Mouse (Mus musculus) CH12.LX (cell line): ENCODE results near the gene Creb3l2. TPM values are rescaled to one million over a fixed set of nuclear protein-coding genes. Genes with fewer than 3 reads are reported as not detected.

Experiments used
- DNase-seq: peaks from one replicate; pipeline ENCODE4 v3.0.0-alpha.2; 2013; ENCODE audit errors: extremely low read depth
- H3K27ac ChIP-seq: 2 replicates; pipeline ENCODE4 v1.5.1; 2012; ENCODE audit warnings: low read depth, mild to moderate bottlenecking, control low read depth, moderate library complexity; ENCODE audit not compliant: insufficient read depth
- H3K27me3 ChIP-seq: replicated peaks from 2 replicates; pipeline ENCODE3; 2012; ENCODE audit warnings: inconsistent platforms
- H3K36me3 ChIP-seq, 2 experiments: replicated peaks in 1 of 2; 2 replicates each; pipeline versions ENCODE3 to v1.6.1; 2012; ENCODE audit warnings: inconsistent platforms in 1 of 2, low read length in 1 of 2, mild to moderate bottlenecking in 1 of 2, mixed read lengths in 1 of 2, moderate library complexity in 1 of 2; ENCODE audit not compliant: control insufficient read depth in 1 of 2, insufficient read depth in 1 of 2
- H3K4me1 ChIP-seq, 2 experiments: 2 replicates each; pipeline ENCODE4 v1.6.1; 2012; ENCODE audit warnings: inconsistent platforms in 1 of 2, moderate library complexity in 1 of 2; ENCODE audit not compliant: insufficient read depth in 2 of 2, control insufficient read depth in 1 of 2
- H3K4me2 ChIP-seq: 2 replicates; pipeline ENCODE4 v1.6.1; 2012; ENCODE audit warnings: low read depth, mild to moderate bottlenecking, control low read depth; ENCODE audit not compliant: poor library complexity, insufficient read depth, severe bottlenecking
- H3K4me3 ChIP-seq, 3 experiments: fragments of 150-350 bp in 1 of 3; sonication (generic) in 1 of 3; replicated peaks in 1 of 3; 2 replicates each; pipeline versions ENCODE3 to v1.5.1; 2011 to 2012; ENCODE audit warnings: low read depth in 2 of 3, low read length in 2 of 3, mild to moderate bottlenecking in 2 of 3, moderate library complexity in 2 of 3, control low read depth in 1 of 3, improper control_type of control experiment in 1 of 3, inconsistent platforms in 1 of 3, mixed read lengths in 1 of 3; ENCODE audit not compliant: poor library complexity in 1 of 3
- H3K79me2 ChIP-seq: replicated peaks from 2 replicates; pipeline ENCODE4 v1.6.1; 2012; ENCODE audit warnings: mild to moderate bottlenecking, moderate library complexity; ENCODE audit not compliant: control insufficient read depth, poor library complexity, insufficient read depth, severe bottlenecking; ENCODE audit errors: extremely low read depth
- H3K9ac ChIP-seq: 2 replicates; pipeline ENCODE4 v1.6.1; 2012; ENCODE audit warnings: low read depth, mild to moderate bottlenecking, control low read depth, moderate library complexity; ENCODE audit not compliant: insufficient read depth
- H3K9me3 ChIP-seq: replicated peaks from 2 replicates; pipeline ENCODE3; 2012; ENCODE audit warnings: low read length, inconsistent platforms, mixed read lengths
- CHD2 ChIP-seq: IDR thresholded peaks from 2 replicates; pipeline ENCODE4 v1.6.1; 2011; ENCODE audit warnings: low read length, improper control_type of control experiment
- ELF1 ChIP-seq: IDR thresholded peaks from 2 replicates; pipeline ENCODE4 v1.6.1; 2014; ENCODE audit warnings: low read depth, mild to moderate bottlenecking, inconsistent platforms, low read length, improper control_type of control experiment
- GABPA ChIP-seq: IDR thresholded peaks from 2 replicates; pipeline ENCODE4 v1.6.1; 2012; ENCODE audit warnings: low read depth, low read length, improper control_type of control experiment, inconsistent platforms; ENCODE audit not compliant: insufficient replicate concordance
- HCFC1 ChIP-seq: IDR thresholded peaks from 2 replicates; pipeline ENCODE4 v1.6.1; 2012; ENCODE audit warnings: low read depth, mild to moderate bottlenecking, inconsistent platforms, low read length, improper control_type of control experiment
- IRF4 ChIP-seq: IDR thresholded peaks from 2 replicates; pipeline ENCODE4 v1.6.1; 2014; ENCODE audit warnings: low read depth, mild to moderate bottlenecking, inconsistent platforms, low read length, improper control_type of control experiment
- JUN ChIP-seq: IDR thresholded peaks from 2 replicates; pipeline ENCODE4 v1.6.1; 2011; ENCODE audit warnings: low read depth, mild to moderate bottlenecking, low read length, improper control_type of control experiment, moderate library complexity; ENCODE audit not compliant: insufficient read depth
- MAFK ChIP-seq: IDR thresholded peaks from 2 replicates; pipeline ENCODE4 v1.6.1; 2011; ENCODE audit warnings: low read length, improper control_type of control experiment; ENCODE audit not compliant: insufficient replicate concordance
- RAD21 ChIP-seq: IDR thresholded peaks from 2 replicates; pipeline ENCODE4 v1.6.1; 2011; ENCODE audit warnings: low read depth, mild to moderate bottlenecking, low read length, improper control_type of control experiment, moderate library complexity
- SMC3 ChIP-seq: IDR thresholded peaks from 2 replicates; pipeline ENCODE4 v1.6.1; 2011; ENCODE audit warnings: low read depth, low read length, improper control_type of control experiment
- USF1 ChIP-seq: IDR thresholded peaks from 2 replicates; pipeline ENCODE4 v1.6.1; 2014; ENCODE audit warnings: low read depth, mild to moderate bottlenecking, inconsistent platforms, low read length, improper control_type of control experiment
- ZNF384 ChIP-seq: IDR thresholded peaks from 2 replicates; pipeline ENCODE4 v1.6.1; 2012; ENCODE audit warnings: low read depth, low read length, improper control_type of control experiment, inconsistent platforms
- dilution Hi-C: fragments of 300-500 bp; cut with MboI; formaldehyde crosslinking; loops from 2 replicates; pipeline ENCODE4 v1.14.3; 2020; ENCODE audit warnings: low sequenced_read_pairs; ENCODE audit not compliant: extremely low pct_unique_long_range_greater_than_20kb, extremely low pct_ligation_motif_present
- in situ Hi-C: fragments of 300-500 bp; cut with MboI; formaldehyde crosslinking; loops from 3 replicates; pipeline ENCODE4 v1.14.3; 2019; ENCODE audit warnings: low sequenced_read_pairs, low pct_ligation_motif_present, low pct_unique_long_range_greater_than_20kb, mixed read lengths
- polyA plus RNA-seq: library from polyadenylated mRNA; unstranded; fragments of >175 nt; gene quantifications from 2 replicates; pipeline ENCODE4 v1.2.1, GENCODE M21; 2012; ENCODE audit warnings: low read depth; ENCODE audit not compliant: insufficient read length
- total RNA-seq, 2 experiments: library from RNA; depleted of rRNA; stranded (reverse); fragments of 300-350 nt in 1 of 2; fragments of >200 nt in 1 of 2; gene quantifications; 2 replicates each; pipeline ENCODE4 v1.2.3; 2012 to 2014

Creb3l2 gene
- total and polyA plus RNA-seq, 3 experiments: 1.5 to 8.5 (median 7.0) TPM

DNA sequence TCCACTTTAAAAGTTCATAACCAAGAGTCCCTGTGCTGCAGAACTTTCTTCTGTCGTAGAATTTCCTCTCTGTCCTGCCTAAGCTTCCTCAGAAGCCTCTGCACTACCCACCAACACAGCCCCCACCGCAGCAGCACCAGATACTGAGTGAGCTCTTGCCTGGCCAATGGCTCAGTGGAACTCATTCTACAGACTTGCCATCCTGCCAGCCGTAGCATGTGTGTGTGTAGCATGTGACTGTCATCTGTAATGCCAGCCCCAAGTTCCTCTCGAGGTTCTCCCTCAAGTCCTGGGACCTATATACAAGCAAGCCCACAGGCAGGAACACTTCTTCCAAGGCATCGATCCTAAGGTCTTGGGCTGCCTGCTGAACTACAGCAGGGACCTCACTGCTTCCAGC, 103.9 kb downstream of the Creb3l2 start:
- Histone ChIP-seq H3K9me3 (no peaks in the 10 kb centered on the region), H3K27me3 (no peaks in the 10 kb centered on the region), H3K4me3 (no peak overlapping the region), H3K4me2 (no peak overlapping the region), H3K4me1 (no peaks in the 10 kb centered on the region), H3K27ac (no peak overlapping the region), H3K9ac (no peak overlapping the region), H3K79me2 (no peaks in the 10 kb centered on the region), H3K36me3 (peaks cover 56 to 71% of the 10 kb centered on the region in 2 experiments)
- in situ Hi-C loops (loop anchor here (25.0 kb wide), 1 partner anchor 651 kb away; no protein-coding TSS in a partner anchor), dilution Hi-C loops (no loop called here)
- TF ChIP-seq ZNF384: no peak
- DNase-seq: no peak

GRCm38 (mm10) chr6:37336831-37337260, 105.1 kb downstream of the Creb3l2 start:
- H3K9ac ChIP-seq: no peak overlapping the region
- H3K27me3 ChIP-seq: no peaks in the 10 kb centered on the region
- H3K4me2 ChIP-seq: no peak overlapping the region
- no peak for DNase-seq
- no peak for TF ChIP-seq MAFK
- TF ChIP-seq CHD2: no peak
- H3K9me3 ChIP-seq: no peaks in the 10 kb centered on the region
- dilution Hi-C loops (no loop called here), in situ Hi-C loops (loop anchor here (25.0 kb wide), 1 partner anchor 650 kb away; no protein-coding TSS in a partner anchor)
- peaks cover 64 to 79% of the 10 kb centered on the region in 2 experiments for H3K36me3 ChIP-seq
- no peaks in the 10 kb centered on the region for H3K79me2 ChIP-seq
- no peak overlapping the region for H3K4me3 ChIP-seq
- H3K4me1 ChIP-seq: no peaks in the 10 kb centered on the region
- no peak overlapping the region for H3K27ac ChIP-seq

- TF ChIP-seq USF1 (no peak), JUN (no peak), ELF1 (no peak), GABPA (no peak), SMC3 (no peak), RAD21 (no peak), CHD2 (no peak), HCFC1 (no peak), IRF4 (no peak)
- Histone ChIP-seq H3K36me3 (peaks cover 68 to 81% of the 10 kb centered on the region in 2 experiments), H3K4me1 (no peaks in the 10 kb centered on the region), H3K9me3 (no peaks in the 10 kb centered on the region), H3K4me2 (no peak overlapping the region), H3K9ac (no peak overlapping the region), H3K27me3 (no peaks in the 10 kb centered on the region), H3K27ac (no peak overlapping the region), H3K79me2 (no peaks in the 10 kb centered on the region), H3K4me3 (no peak overlapping the region)
- dilution Hi-C loops (no loop called here), in situ Hi-C loops (loop anchor here (25.0 kb wide), 1 partner anchor 649 kb away; no protein-coding TSS in a partner anchor)
- no peak for DNase-seq
Measured at GRCm38 (mm10) chr6:37336381-37336780, 105.6 kb downstream of the Creb3l2 start.
